Mouse (Mus musculus): ENCODE measurements at regions not wholly inside any gene's neighbourhood (a gene's known extent, or its start where the extent isn't known, plus 50 kb on each side); places are given as distances from the start of the nearest gene placed in this dataset.
"Not testable (repeated sequence)": the region's sequence is repeated elsewhere in the genome, so short reads cannot be mapped to it uniquely, and the experiment has no call there.

DNA sequence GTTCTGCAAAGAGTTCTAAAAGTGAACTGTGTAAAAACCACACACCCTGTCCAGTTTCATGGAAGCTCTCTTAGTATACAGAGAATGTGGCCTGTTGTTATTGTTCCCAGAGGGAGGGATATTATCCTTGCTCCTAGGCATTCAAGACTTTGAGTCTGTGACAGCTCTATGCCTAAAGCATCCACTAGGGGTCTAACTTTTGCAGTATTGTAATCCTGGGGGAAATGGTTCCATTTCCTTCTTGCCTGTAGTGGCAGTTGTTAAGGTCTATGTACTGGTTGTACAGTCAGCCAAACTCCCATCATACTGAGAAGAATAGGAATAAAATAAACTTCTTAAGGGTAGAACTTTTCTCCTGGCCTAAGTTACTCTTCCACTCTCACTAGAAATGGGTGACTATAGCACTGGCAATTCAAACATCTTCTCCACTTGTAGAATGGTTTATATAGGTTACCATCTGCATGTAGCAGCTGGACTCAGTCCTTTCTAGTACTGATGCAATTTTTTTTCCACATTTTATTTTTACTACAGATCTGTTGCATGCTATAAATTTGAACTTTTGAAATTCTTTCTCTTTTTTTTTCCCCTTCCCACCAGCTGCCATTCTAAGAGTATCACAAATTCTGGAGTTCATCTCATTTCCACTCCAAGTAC is 51.4 kb upstream of the Dpt start:
- no peaks in the 10 kb centered on the region for H3K9me3 ChIP-seq (replicated peaks; ENCODE audit: control insufficient read depth, low read length)
- H3K4me2 ChIP-seq (ENCODE audit: low read depth, low read length), result no peak overlapping the region
- no peaks in the 10 kb centered on the region for H3K27me3 ChIP-seq (ENCODE audit: control insufficient read depth, insufficient read depth, low read length)
- H3K4me3 ChIP-seq (replicated peaks; ENCODE audit: low read length), result no peak overlapping the region
- no peak overlapping the region for H3K9ac ChIP-seq (ENCODE audit: low read length)
- no peak; the same call in 1 of the 2 replicates for ATAC-seq (ENCODE audit: insufficient read depth, low FRiP score)
- no peak overlapping the region for H3K27ac ChIP-seq (ENCODE audit: low read length)
- H3K36me3 ChIP-seq (ENCODE audit: control insufficient read depth, insufficient read depth, low read length), result no peaks in the 10 kb centered on the region
- no peaks in the 10 kb centered on the region for H3K4me1 ChIP-seq (ENCODE audit: control insufficient read depth, insufficient read depth, low read length)

DNA sequence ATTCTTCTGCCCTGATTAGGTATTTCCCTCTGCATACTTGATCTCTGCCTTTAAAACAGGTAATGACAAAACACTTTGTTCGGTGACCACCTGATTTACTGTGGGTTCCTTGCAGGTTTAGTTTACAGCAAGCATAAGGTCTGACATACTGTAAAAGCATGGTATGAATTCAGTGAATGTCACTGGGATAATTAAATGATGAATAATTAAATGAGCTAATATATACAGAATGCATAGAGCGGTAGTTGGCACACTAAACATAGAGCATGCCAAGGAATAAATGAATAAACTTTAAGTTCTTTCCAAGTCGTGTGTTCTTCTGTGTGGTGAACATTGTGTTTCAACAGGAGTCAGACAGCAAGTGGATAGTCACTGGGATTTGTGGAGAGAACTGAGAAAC is 51.9 kb upstream of the Dpt start:
- Histone ChIP-seq H3K27me3 (ENCODE audit: control insufficient read depth, insufficient read depth, low read length) (no peaks in the 10 kb centered on the region), H3K4me1 (ENCODE audit: control insufficient read depth, insufficient read depth, low read length) (no peaks in the 10 kb centered on the region), H3K4me3 (replicated peaks; ENCODE audit: low read length) (no peak overlapping the region), H3K9me3 (replicated peaks; ENCODE audit: control insufficient read depth, low read length) (no peaks in the 10 kb centered on the region), H3K4me2 (ENCODE audit: low read depth, low read length) (no peak overlapping the region), H3K36me3 (ENCODE audit: control insufficient read depth, insufficient read depth, low read length) (no peaks in the 10 kb centered on the region), H3K9ac (ENCODE audit: low read length) (no peak overlapping the region), H3K27ac (ENCODE audit: low read length) (no peak overlapping the region)
- ATAC-seq (ENCODE audit: insufficient read depth, low FRiP score), result no peak
- WGBS, result 63% methylated on average over 3 of the region's 3 CpGs

DNA sequence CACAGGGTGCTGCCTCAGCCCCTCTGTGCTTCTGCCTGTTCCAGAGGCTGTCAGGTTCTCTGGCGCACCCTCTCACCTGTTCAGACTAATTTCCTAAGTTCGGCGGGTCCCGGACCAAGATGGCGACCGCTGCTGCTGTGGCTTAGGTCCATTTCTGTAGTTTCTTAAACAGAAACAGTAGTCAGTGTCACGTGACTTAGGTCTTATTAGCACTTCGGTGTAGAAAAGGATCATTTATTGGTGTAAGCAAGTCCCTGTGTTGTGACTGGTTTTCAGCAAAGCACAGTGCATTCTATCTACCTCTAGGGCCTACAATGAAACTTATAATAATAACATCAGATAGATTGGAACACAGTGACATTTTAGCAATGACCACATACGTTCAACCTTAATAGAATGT is 53.5 kb upstream of the Dpt start:
- H3K27me3 ChIP-seq (ENCODE audit: control insufficient read depth, insufficient read depth, low read length); H3K4me2 ChIP-seq (ENCODE audit: low read depth, low read length); H3K36me3 ChIP-seq (ENCODE audit: control insufficient read depth, insufficient read depth, low read length); H3K9ac ChIP-seq (ENCODE audit: low read length); H3K9me3 ChIP-seq (replicated peaks; ENCODE audit: control insufficient read depth, low read length); H3K27ac ChIP-seq (ENCODE audit: low read length); ATAC-seq (ENCODE audit: insufficient read depth, low FRiP score); H3K4me1 ChIP-seq (ENCODE audit: control insufficient read depth, insufficient read depth, low read length); H3K4me3 ChIP-seq (replicated peaks; ENCODE audit: low read length): not testable (repeated sequence)
- WGBS, result 90% methylated on average over 8 of the region's 9 CpGs

DNA sequence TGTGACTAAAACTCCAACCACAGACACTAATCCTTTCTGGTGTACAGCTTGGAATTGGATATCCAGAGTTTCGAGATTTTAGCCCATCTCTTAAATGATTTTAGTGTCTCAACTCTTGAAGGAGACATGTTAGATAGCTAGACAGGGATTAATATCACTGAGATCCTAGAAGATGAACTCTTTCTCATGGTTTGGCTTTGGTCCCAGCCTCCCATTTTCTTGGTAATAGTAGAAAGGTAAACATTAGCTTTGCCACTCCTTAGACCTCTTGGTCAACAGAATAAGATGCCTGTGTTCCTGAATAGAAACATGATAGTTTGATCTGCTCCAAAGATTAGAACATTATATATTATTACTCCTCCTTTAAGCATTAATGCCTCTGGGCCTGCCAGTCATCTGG is 60.8 kb upstream of the Dpt start:
- WGBS, result 52% methylated on average over 1 of the region's 1 CpGs
- no peak overlapping the region; the same call in 1 of the 2 replicates for H3K27ac ChIP-seq (ENCODE audit: low read length)
- no peak for ATAC-seq (ENCODE audit: insufficient read depth, low FRiP score)

DNA sequence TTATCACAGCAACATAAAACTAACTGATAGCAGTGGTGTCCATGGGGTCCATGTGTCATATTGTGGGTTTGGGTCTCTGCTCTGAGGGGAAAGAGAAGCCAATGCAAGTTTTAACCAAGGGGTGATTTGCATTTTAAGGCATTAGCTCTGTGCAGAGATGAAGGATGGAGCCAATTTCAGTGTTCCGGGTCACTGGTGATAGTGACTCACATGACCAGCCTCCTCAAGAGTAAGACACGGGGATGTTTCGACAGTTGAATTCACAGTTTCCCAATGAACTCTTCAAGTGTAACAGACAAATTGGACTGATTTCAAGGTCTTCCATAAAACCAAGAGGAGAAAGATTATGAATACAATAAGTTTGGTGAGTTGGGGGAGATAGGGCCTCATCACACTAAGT is 62.7 kb upstream of the Dpt start:
- WGBS, result 85% methylated on average over 3 of the region's 3 CpGs
- Histone ChIP-seq H3K9ac (ENCODE audit: low read length) (no peak overlapping the region), H3K4me1 (ENCODE audit: control insufficient read depth, insufficient read depth, low read length) (no peaks in the 10 kb centered on the region), H3K9me3 (replicated peaks; ENCODE audit: control insufficient read depth, low read length) (no peaks in the 10 kb centered on the region), H3K4me3 (replicated peaks; ENCODE audit: low read length) (no peak overlapping the region), H3K36me3 (ENCODE audit: control insufficient read depth, insufficient read depth, low read length) (no peaks in the 10 kb centered on the region), H3K27me3 (ENCODE audit: control insufficient read depth, insufficient read depth, low read length) (no peaks in the 10 kb centered on the region), H3K27ac (ENCODE audit: low read length) (no peak overlapping the region), H3K4me2 (ENCODE audit: low read depth, low read length) (no peak overlapping the region)
- ATAC-seq (ENCODE audit: insufficient read depth, low FRiP score), result no peak

More for the DNA sequence above, 60.8 kb upstream of the Dpt start:
- H3K4me1 ChIP-seq (ENCODE audit: control insufficient read depth, insufficient read depth, low read length), result no peaks in the 10 kb centered on the region
- no peaks in the 10 kb centered on the region for H3K36me3 ChIP-seq (ENCODE audit: control insufficient read depth, insufficient read depth, low read length)
- no peak overlapping the region for H3K9ac ChIP-seq (ENCODE audit: low read length)
- H3K4me3 ChIP-seq (replicated peaks; ENCODE audit: low read length), result no peak overlapping the region
- no peak overlapping the region for H3K4me2 ChIP-seq (ENCODE audit: low read depth, low read length)
- H3K9me3 ChIP-seq (replicated peaks; ENCODE audit: control insufficient read depth, low read length), result no peaks in the 10 kb centered on the region
- H3K27me3 ChIP-seq (ENCODE audit: control insufficient read depth, insufficient read depth, low read length), result no peaks in the 10 kb centered on the region

DNA sequence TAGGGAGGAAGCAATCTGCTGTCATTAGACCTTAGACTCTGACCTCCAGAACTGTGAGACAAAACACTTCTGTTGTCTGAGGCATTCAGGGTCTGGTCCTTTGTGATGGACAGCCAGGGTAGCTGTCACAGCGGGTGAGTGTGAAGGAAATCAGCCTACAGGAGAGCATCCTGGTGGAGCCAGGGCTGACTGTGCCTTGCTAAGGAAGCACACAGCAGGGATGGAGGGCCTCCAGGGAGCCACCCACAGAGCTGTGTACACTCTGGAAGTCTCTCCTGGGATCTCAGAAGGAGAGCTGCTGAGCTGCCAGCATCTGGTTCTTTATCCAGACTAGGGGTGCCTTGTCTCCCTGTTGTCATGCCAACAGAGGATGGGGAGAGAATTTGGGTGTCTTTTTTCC is 74.4 kb upstream of the Dpt start:
- H3K36me3 ChIP-seq (ENCODE audit: control insufficient read depth, insufficient read depth, low read length), result no peaks in the 10 kb centered on the region
- H3K4me3 ChIP-seq (replicated peaks; ENCODE audit: low read length), result no peak overlapping the region
- no peaks in the 10 kb centered on the region for H3K4me1 ChIP-seq (ENCODE audit: control insufficient read depth, insufficient read depth, low read length)
- no peak overlapping the region for H3K4me2 ChIP-seq (ENCODE audit: low read depth, low read length)
- no peaks in the 10 kb centered on the region for H3K9me3 ChIP-seq (replicated peaks; ENCODE audit: control insufficient read depth, low read length)
- H3K9ac ChIP-seq (ENCODE audit: low read length), result no peak overlapping the region
- WGBS, result 8% methylated on average over 1 of the region's 1 CpGs
- ATAC-seq (ENCODE audit: insufficient read depth, low FRiP score), result no peak
- no peak overlapping the region for H3K27ac ChIP-seq (ENCODE audit: low read length)
- H3K27me3 ChIP-seq (ENCODE audit: control insufficient read depth, insufficient read depth, low read length), result no peaks in the 10 kb centered on the region

DNA sequence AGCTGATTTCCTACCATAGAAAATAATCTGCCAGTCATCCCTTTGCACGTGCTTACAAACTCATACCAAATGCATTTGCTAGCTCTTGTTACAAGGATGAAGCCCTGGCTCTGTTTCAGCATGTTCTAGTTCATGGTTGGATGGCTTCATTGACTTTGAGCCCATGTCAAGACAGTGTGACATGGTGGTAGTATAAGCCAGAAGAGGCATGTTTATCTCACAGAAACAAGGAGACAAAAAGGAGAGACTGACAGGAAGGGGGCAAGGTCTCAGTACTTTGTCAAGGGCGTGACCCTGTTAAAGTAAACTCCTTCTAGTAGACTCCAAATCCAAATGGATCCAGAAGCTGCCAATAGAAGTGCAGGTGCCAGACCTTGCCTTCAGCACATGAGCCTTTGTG is 81.5 kb upstream of the Dpt start:
- ATAC-seq (ENCODE audit: insufficient read depth, low FRiP score), result no peak
- H3K27ac ChIP-seq (ENCODE audit: low read length), result peak overlapping the region; percentile 50; the same call in 1 of the 2 replicates

DNA sequence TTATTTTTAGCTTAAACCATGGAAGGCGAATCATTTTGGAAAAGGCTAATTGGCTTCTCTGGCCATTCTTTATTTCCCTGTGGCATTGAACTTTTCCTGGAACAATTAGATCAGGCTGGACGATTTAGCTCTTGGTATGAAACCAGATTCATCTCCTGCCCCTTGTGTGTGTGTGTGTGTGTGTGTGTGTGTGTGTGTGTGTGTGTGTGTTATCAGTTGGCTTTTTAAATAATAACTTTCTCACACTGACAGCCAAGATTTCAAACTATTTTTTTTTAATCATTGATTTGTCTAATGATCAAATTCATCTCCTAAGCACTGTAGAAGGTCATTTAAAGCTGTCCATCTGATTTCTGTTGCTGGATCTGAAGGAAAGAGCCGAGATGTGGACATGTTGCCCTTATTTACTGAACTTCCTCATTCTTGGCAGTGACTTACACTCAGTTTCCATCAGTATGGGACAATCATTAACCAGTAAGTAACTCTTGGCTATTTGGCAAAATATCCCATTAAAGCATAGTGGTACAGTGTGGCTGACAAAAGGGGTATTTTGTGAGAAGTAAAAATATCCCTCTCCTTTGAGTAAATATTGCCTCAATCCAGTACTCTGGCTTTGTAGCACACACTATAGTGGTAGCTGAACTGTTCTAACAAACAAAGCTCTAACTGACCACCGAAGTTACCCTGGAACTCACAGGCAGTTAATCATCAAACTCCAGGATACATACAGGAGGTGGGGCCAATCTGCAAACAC is 82.5 kb upstream of the Dpt start:
- Histone ChIP-seq H3K9ac (ENCODE audit: low read length) (no peak overlapping the region), H3K9me3 (replicated peaks; ENCODE audit: control insufficient read depth, low read length) (no peaks in the 10 kb centered on the region), H3K36me3 (ENCODE audit: control insufficient read depth, insufficient read depth, low read length) (no peaks in the 10 kb centered on the region), H3K4me1 (ENCODE audit: control insufficient read depth, insufficient read depth, low read length) (no peaks in the 10 kb centered on the region), H3K4me2 (ENCODE audit: low read depth, low read length) (no peak overlapping the region), H3K4me3 (replicated peaks; ENCODE audit: low read length) (no peak overlapping the region), H3K27me3 (ENCODE audit: control insufficient read depth, insufficient read depth, low read length) (no peaks in the 10 kb centered on the region), H3K27ac (ENCODE audit: low read length) (peak overlapping the region; percentile 73)
- ATAC-seq (ENCODE audit: insufficient read depth, low FRiP score), result peak; percentile 86
- WGBS, result 46% methylated on average over 4 of the region's 4 CpGs

More for the DNA sequence above, 81.5 kb upstream of the Dpt start:
- Histone ChIP-seq H3K4me2 (ENCODE audit: low read depth, low read length) (no peak overlapping the region), H3K4me3 (replicated peaks; ENCODE audit: low read length) (no peak overlapping the region), H3K36me3 (ENCODE audit: control insufficient read depth, insufficient read depth, low read length) (no peaks in the 10 kb centered on the region), H3K9me3 (replicated peaks; ENCODE audit: control insufficient read depth, low read length) (no peaks in the 10 kb centered on the region), H3K9ac (ENCODE audit: low read length) (no peak overlapping the region), H3K4me1 (ENCODE audit: control insufficient read depth, insufficient read depth, low read length) (no peaks in the 10 kb centered on the region), H3K27me3 (ENCODE audit: control insufficient read depth, insufficient read depth, low read length) (no peaks in the 10 kb centered on the region)
- 44% methylated on average over 2 of the region's 2 CpGs for WGBS

DNA sequence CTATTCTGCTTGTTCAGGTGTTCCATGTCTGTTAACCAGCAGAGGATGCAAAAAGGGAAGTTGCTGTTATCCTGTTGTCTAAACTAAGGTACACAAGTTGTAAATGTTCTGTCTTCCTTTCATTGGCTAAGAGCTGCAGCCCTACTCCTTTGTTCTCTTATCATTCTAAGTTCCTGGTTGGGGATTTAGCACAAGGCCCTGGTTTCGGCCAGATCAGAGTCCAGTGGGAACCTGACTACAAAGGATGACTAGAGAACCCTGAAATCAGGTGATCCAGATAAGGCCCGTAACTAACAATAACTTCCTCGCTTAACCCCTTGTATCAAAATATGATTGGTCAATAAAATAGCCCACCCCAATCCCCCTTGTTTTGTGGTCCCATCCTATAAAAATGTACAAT is 83.9 kb upstream of the Dpt start:
- no peak overlapping the region for H3K4me3 ChIP-seq (replicated peaks; ENCODE audit: low read length)
- WGBS, result 74% methylated on average over 3 of the region's 3 CpGs
- peak overlapping the region; percentile 73 for H3K27ac ChIP-seq (ENCODE audit: low read length)
- no peaks in the 10 kb centered on the region for H3K36me3 ChIP-seq (ENCODE audit: control insufficient read depth, insufficient read depth, low read length)
- no peaks in the 10 kb centered on the region for H3K27me3 ChIP-seq (ENCODE audit: control insufficient read depth, insufficient read depth, low read length)
- H3K4me2 ChIP-seq (ENCODE audit: low read depth, low read length), result no peak overlapping the region
- no peaks in the 10 kb centered on the region for H3K4me1 ChIP-seq (ENCODE audit: control insufficient read depth, insufficient read depth, low read length)
- H3K9ac ChIP-seq (ENCODE audit: low read length), result no peak overlapping the region
- H3K9me3 ChIP-seq (replicated peaks; ENCODE audit: control insufficient read depth, low read length), result peaks cover under 1% of the 10 kb centered on the region; the same call in 1 of the 2 replicates
- ATAC-seq (ENCODE audit: insufficient read depth, low FRiP score), result peak; percentile 38; the same call in 1 of the 2 replicates
